Mouse (Mus musculus) limb, embryonic 15.5 days (tissue): ENCODE results near the gene Cpsf4l. TPM values are rescaled to one million over a fixed set of nuclear protein-coding genes. Genes with fewer than 3 reads are reported as not detected.
A peak's percentile ranks its signal among the peaks of the same experiment; 100 is the strongest.

Source experiments
- ATAC-seq: fragments of 200-750 bp; cut with Nextera tagmentation; 2 replicates; pipeline ENCODE4 v1.8.0; 2017; ENCODE audit warnings: low read depth, moderate TSS enrichment; ENCODE audit not compliant: insufficient number of reproducible peaks, low FRiP score, low TSS enrichment
- H3K27ac ChIP-seq: fragments of 300-500 bp; sonication (generic); 2 replicates; pipeline ENCODE4 v1.5.1; 2015; ENCODE audit warnings: moderate library complexity, mild to moderate bottlenecking, inconsistent platforms
- H3K27me3 ChIP-seq: fragments of 300-500 bp; sonication (generic); 2 replicates; pipeline ENCODE4 v1.6.1; 2015; ENCODE audit warnings: inconsistent platforms
- H3K36me3 ChIP-seq: fragments of 300-500 bp; sonication (generic); 2 replicates; pipeline ENCODE4 v1.6.1; 2015; ENCODE audit warnings: inconsistent platforms
- H3K4me1 ChIP-seq: fragments of 300-500 bp; sonication (generic); 2 replicates; pipeline ENCODE4 v1.6.1; 2015; ENCODE audit warnings: inconsistent platforms
- H3K4me2 ChIP-seq: fragments of 300-500 bp; sonication (generic); 2 replicates; pipeline ENCODE4 v1.6.1; 2015; ENCODE audit warnings: mild to moderate bottlenecking, inconsistent platforms
- H3K4me3 ChIP-seq: fragments of 300-500 bp; sonication (generic); 2 replicates; pipeline ENCODE4 v1.5.1; 2015; ENCODE audit warnings: mild to moderate bottlenecking, inconsistent platforms
- H3K9ac ChIP-seq: fragments of 300-500 bp; sonication (generic); 2 replicates; pipeline ENCODE4 v1.6.1; 2015; ENCODE audit warnings: inconsistent platforms
- H3K9me3 ChIP-seq: fragments of 300-500 bp; sonication (generic); 2 replicates; pipeline ENCODE4 v1.6.1; 2016; ENCODE audit warnings: inconsistent platforms
- WGBS: fragments of 180-500 bp; shearing (Covaris S2); methylation state at CpG from one replicate; pipeline ENCODE4 v1.1.7; 2015; 5-methylcytosine and 5-hydroxymethylcytosine counted together
- polyA plus RNA-seq: library from polyadenylated mRNA; unstranded; fragments of >200 nt; fragmentation: Nextera tagmentation; extraction: Ambion mirVana; gene quantifications from 2 replicates; pipeline ENCODE4 v1.2.1, GENCODE M21; 2015

Cpsf4l gene
- polyA plus RNA-seq, 1 experiment from 2014 or later = 0.92 TPM

DNA sequence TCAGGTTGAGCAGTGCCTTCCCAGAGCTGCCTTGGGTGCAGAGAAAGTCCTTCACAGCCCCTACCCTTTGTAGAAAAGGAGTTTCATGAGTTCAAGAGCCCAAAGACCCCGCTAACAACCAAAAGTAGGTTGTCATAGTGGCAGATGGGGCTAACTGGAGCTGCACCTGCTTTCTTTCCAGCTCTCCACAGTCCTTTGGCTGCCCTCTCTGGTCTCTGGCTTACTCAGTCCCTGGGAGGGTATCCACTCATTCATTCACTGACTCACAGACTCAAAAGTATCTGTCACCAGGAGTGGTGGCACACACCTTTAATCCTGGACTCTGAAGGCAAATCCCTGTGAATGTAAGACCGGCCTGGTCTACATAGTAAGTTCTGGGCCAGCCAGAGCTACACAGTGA, 6.3 kb upstream of the Cpsf4l start:
- no peaks in the 10 kb centered on the region for H3K27me3 ChIP-seq
- H3K4me3 ChIP-seq = no peak overlapping the region
- no peaks in the 10 kb centered on the region for H3K36me3 ChIP-seq
- 92% methylated on average over 2 of the region's 2 CpGs for WGBS
- H3K27ac ChIP-seq = no peak overlapping the region
- no peak overlapping the region for H3K4me2 ChIP-seq
- no peak overlapping the region for H3K9ac ChIP-seq
- H3K9me3 ChIP-seq = no peaks in the 10 kb centered on the region
- no peak for ATAC-seq
- H3K4me1 ChIP-seq = 0 out of 2 replicates have a peak, but pooled peaks cover 2% of the 10 kb centered on the region

DNA sequence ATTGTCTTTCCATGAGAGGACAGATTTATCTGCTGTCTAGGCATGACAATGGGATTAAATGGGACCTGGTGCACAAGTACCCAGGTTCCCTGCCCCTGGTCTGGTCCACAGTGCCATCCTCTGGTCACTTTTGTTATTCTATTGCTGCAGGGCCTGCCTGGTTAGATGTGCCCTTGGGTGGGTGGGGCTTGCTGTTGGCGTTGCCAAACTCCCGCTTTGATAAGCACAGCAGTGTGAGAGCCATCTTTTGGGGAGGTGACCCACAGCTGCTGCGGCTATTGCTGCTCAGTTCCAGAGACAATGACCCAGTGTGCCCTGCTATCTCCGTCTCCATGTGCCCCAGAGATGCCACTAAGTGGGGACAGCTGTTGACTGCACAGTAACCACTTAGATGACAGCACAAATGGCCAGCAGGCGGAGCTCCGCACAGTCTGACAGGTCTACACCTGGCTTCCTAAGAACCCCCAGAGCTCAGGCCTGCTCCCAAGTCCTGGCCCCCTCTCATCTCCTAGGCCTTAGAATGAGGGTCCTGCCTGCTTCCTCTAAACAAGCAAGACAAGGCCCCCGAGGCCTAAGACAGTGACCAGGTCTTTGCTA, 5.4 kb upstream of the Cpsf4l start:
- Histone ChIP-seq H3K36me3 (no peaks in the 10 kb centered on the region), H3K4me2 (no peak overlapping the region), H3K9me3 (no peaks in the 10 kb centered on the region), H3K9ac (no peak overlapping the region), H3K4me3 (no peak overlapping the region), H3K27me3 (no peaks in the 10 kb centered on the region), H3K27ac (no peak overlapping the region), H3K4me1 (peaks cover 9% of the 10 kb centered on the region)
- ATAC-seq = no peak
- 69% methylated on average over 7 of the region's 7 CpGs for WGBS

GRCm38 (mm10) chr11:113711061-113711460, 1.2 kb upstream of the Cpsf4l start:
- no peak for ATAC-seq
- Histone ChIP-seq H3K4me3 (no peak overlapping the region), H3K36me3 (no peaks in the 10 kb centered on the region), H3K4me1 (peaks cover 23% of the 10 kb centered on the region), H3K4me2 (no peak overlapping the region), H3K27me3 (no peaks in the 10 kb centered on the region), H3K9me3 (no peaks in the 10 kb centered on the region), H3K9ac (no peak overlapping the region), H3K27ac (no peak overlapping the region)
- WGBS = 67% methylated on average over 1 of the region's 1 CpGs

DNA sequence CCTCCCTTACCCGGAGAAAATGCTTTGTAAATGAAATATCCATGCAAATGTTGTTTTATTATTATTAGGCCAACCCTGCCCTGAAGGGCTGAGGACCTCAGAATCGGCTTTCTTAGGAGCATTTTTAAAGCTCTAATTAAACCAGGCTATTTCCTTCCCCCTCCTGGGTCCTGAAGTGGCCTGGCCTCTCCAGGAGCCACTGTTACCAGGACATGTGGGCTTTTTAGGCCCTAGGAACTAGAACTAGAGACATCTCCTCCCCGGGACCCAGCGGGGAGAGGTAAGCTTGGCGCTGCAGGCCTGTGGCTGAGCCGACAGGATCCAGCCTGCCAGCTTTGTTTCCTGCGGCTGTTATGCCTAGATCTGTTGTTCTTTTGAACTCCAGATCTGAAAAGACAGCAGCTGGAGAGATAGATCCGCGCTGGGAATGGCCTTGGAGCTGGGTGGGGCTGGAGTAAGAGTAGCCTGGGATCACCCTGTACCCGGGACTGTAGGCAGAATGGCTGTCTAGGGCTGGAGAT, 500 bp upstream of the Cpsf4l start:
- Histone ChIP-seq H3K9me3 (no peaks in the 10 kb centered on the region), H3K27me3 (no peaks in the 10 kb centered on the region), H3K4me2 (no peak overlapping the region), H3K4me1 (peaks cover 23% of the 10 kb centered on the region), H3K4me3 (no peak overlapping the region), H3K36me3 (no peaks in the 10 kb centered on the region), H3K9ac (no peak overlapping the region), H3K27ac (peak overlapping the region; percentile 73)
- 6% methylated on average over 10 of the region's 10 CpGs for WGBS
- ATAC-seq = no peak

DNA sequence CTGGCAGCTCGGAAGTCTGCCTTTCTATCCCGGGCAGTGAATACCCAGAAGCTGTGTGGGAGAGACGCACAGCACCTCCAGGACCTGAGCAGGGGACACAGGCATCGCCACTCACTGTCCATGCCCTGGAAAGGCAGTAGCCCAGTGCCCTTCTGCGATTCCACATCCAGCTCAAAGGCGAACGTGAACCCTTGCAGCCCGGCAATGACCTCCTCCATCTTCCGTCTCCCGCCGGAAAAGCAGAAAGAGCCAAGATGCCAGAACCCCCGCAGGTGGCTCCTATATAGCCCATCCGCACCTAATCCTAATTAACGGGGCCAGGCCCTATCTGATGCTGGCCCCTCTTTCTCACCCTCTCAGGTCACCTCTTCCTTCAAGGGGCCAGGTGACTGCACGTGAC, 545 bp downstream of the Cpsf4l start:
- Histone ChIP-seq H3K9me3 (no peaks in the 10 kb centered on the region), H3K9ac (no peak overlapping the region), H3K36me3 (no peaks in the 10 kb centered on the region), H3K4me1 (peaks cover 21% of the 10 kb centered on the region), H3K4me3 (no peak overlapping the region), H3K4me2 (0 out of 2 replicates have a peak overlapping the region, but pooled peaks have one; percentile 3), H3K27me3 (no peaks in the 10 kb centered on the region), H3K27ac (no peak overlapping the region)
- ATAC-seq = no peak
- 21% methylated on average over 15 of the region's 15 CpGs for WGBS

DNA sequence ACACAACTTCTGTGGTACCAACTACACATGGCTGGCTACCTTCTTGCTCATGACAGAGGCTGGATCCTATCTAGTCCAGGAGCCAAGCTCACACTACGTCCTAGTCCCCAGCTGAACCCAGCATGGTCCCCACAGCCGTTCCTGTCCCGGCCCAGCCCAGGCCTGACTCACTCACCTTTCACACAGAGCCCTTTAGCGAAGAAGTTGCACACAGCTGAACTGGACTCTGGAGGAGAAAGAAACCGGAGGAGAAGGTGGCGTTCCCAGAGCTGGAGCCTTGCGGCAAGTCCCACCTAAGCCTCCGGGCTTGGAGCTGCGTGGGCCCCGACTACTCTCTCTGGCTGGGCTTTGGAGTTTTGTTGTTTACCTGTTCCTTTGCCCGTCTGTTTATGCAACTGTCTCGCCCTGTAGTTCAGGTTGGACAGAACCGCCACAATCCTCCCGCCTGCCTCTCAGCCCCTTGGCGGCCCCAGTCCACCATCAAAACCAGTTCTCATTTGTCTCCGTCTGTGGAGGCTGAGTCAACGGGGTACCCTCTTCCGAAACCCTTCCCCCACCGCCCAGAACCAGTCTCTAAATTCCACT, 1.1 kb downstream of the Cpsf4l start:
- Histone ChIP-seq H3K36me3 (no peaks in the 10 kb centered on the region), H3K9me3 (no peaks in the 10 kb centered on the region), H3K27ac (no peak overlapping the region), H3K4me3 (no peak overlapping the region), H3K9ac (no peak overlapping the region), H3K27me3 (no peaks in the 10 kb centered on the region), H3K4me1 (peaks cover 24% of the 10 kb centered on the region), H3K4me2 (no peak overlapping the region)
- WGBS = 47% methylated on average over 19 of the region's 19 CpGs
- ATAC-seq = no peak

DNA sequence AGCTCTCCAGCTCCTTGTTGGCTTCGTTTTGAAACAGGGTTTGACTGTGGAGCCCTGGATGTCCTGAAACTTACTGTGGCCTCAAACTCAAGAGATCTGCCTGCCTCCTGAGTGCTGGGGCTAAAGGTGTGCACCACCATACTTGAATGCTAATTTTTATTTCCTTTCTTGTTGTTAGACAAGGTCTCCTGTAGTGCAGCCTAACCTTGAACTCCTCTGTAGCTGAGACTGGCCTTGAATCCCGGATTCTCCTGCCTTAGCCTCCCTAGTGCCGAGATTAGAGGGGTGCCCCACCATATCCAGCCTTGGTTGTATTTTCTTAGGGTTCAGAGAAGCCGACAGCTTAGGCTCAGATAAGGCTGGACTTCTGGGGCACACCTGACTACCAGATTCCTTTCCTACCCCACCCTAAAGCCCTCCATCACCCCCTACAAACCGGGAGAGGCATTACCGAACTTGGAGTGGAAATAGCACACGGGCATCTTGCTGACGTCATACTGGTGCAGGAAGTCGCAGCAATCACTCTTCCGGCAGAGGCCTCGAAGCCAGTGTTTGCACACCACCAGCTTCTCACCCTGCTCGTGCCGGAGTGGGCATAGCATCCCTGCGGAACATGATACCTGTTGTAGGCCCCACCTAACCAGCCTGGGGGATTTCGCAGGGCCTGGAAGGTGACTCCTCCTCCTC, 3.7 kb downstream of the Cpsf4l start:
- Histone ChIP-seq H3K9me3 (no peaks in the 10 kb centered on the region), H3K36me3 (peaks cover 3% of the 10 kb centered on the region; the same call in 1 of the 2 replicates), H3K4me1 (peaks cover 24% of the 10 kb centered on the region), H3K27ac (no peak overlapping the region), H3K4me2 (no peak overlapping the region), H3K27me3 (no peaks in the 10 kb centered on the region), H3K4me3 (no peak overlapping the region), H3K9ac (no peak overlapping the region)
- 79% methylated on average over 15 of the region's 15 CpGs for WGBS
- ATAC-seq = no peak

DNA sequence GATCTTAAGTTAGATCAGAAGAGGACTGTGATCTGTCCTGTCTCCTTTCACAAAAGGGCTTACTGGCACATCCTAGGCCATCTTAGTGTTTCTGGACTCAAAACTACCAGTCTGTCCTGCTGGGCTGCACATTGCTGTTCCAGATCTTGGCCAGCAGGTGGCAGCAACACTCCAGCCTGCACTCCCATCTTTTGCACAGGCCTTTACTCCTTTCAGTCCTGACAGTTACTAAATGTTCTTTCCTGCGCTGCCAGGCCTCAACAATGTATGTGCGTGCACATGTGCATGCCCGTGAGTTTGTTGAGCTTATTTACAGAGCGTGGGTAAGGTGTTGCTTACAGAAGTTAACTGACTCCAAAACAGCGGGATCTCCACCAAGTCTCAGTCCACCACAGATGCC, 6.1 kb downstream of the Cpsf4l start:
- H3K4me2 ChIP-seq = no peak overlapping the region
- no peak overlapping the region for H3K9ac ChIP-seq
- H3K4me3 ChIP-seq = no peak overlapping the region
- WGBS = 31% methylated on average over 5 of the region's 5 CpGs
- peaks cover 4% of the 10 kb centered on the region; the same call in 1 of the 2 replicates for H3K4me1 ChIP-seq
- no peaks in the 10 kb centered on the region for H3K27me3 ChIP-seq
- H3K9me3 ChIP-seq = no peaks in the 10 kb centered on the region
- ATAC-seq = no peak; the same call in 1 of the 2 replicates
- no peak overlapping the region for H3K27ac ChIP-seq
- H3K36me3 ChIP-seq = peaks cover 6% of the 10 kb centered on the region; the same call in 1 of the 2 replicates

- H3K27ac ChIP-seq = no peak overlapping the region
- peaks cover 3% of the 10 kb centered on the region; the same call in 1 of the 2 replicates for H3K4me1 ChIP-seq
- no peak overlapping the region for H3K4me3 ChIP-seq
- no peaks in the 10 kb centered on the region for H3K27me3 ChIP-seq
- H3K4me2 ChIP-seq = no peak overlapping the region
- no peaks in the 10 kb centered on the region for H3K9me3 ChIP-seq
- peaks cover 35% of the 10 kb centered on the region for H3K36me3 ChIP-seq
- no peak overlapping the region for H3K9ac ChIP-seq
- WGBS = 85% methylated on average over 7 of the region's 7 CpGs
- ATAC-seq = no peak
Measured at GRCm38 (mm10) chr11:113699643-113700042, 10.2 kb downstream of the Cpsf4l start.

GRCm38 (mm10) chr11:113698013-113698545, 11.7 kb downstream of the Cpsf4l start:
- no peaks in the 10 kb centered on the region for H3K27me3 ChIP-seq
- H3K4me3 ChIP-seq = no peak overlapping the region
- WGBS = 86% methylated on average over 12 of the region's 12 CpGs
- H3K36me3 ChIP-seq = peaks cover 48% of the 10 kb centered on the region
- no peaks in the 10 kb centered on the region for H3K4me1 ChIP-seq
- no peak overlapping the region for H3K4me2 ChIP-seq
- H3K9me3 ChIP-seq = no peaks in the 10 kb centered on the region
- ATAC-seq = no peak
- no peak overlapping the region for H3K27ac ChIP-seq
- H3K9ac ChIP-seq = no peak overlapping the region

DNA sequence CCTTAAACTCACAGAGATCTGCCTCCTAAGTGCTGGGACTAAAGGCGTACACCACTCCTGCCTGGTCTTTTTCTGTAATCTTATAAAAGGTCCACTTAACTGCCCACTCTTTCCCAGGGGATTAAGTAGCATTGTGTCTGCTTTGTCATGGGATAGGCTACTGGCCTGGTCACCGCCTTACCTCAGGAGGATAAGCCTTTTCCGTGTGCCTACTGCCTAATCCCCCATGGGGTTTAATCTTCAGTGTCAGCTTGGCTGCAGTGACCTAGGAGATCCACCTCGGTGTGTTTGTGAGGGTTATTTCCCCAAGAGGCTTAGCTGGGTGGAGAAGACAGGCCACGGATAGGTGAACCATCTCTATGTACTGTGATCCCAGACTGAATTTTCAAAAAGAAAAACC, 12.2 kb downstream of the Cpsf4l start:
- Histone ChIP-seq H3K9ac (no peak overlapping the region), H3K36me3 (peaks cover 54% of the 10 kb centered on the region), H3K4me2 (no peak overlapping the region), H3K9me3 (no peaks in the 10 kb centered on the region), H3K4me1 (no peaks in the 10 kb centered on the region), H3K27ac (no peak overlapping the region), H3K27me3 (no peaks in the 10 kb centered on the region), H3K4me3 (no peak overlapping the region)
- WGBS = 84% methylated on average over 5 of the region's 5 CpGs
- ATAC-seq = no peak

GRCm38 (mm10) chr11:113691851-113692250, 18.0 kb downstream of the Cpsf4l start:
- 71% methylated on average over 3 of the region's 3 CpGs for WGBS
- Histone ChIP-seq H3K4me2 (no peak overlapping the region), H3K9ac (no peak overlapping the region), H3K4me1 (0 out of 2 replicates have a peak, but pooled peaks cover under 1% of the 10 kb centered on the region), H3K36me3 (peaks cover 88% of the 10 kb centered on the region), H3K27me3 (no peaks in the 10 kb centered on the region), H3K4me3 (no peak overlapping the region), H3K9me3 (no peaks in the 10 kb centered on the region), H3K27ac (no peak overlapping the region)
- ATAC-seq = no peak
